Comparison of ENCODE assay signal across 9 mouse cellular contexts in the genomic region with DNA sequence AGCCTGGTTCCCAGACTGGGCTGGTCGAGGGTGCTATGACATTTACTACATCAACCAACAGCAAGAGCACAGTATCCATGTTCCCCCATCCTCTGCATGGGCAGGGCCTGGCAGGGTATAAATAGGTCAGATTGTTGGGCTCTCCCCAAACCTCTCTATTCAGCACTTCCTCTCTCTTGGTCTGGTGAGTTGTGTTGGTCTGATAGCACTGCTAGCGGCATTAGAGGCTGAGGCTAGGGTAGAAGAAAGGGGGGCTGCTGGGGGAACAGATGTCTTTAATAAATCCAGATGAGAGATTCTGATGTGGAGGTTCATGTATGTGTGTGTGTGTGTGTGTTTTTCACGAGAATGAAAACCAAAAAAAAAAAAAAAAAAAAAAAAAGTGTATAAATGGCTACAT. TPM values are rescaled to one million over a fixed set of nuclear protein-coding genes. Genes with fewer than 3 reads are reported as not detected.
DNase-seq lines count a peak whose midpoint lies in the region; ATAC-seq lines count a peak whose summit lies in the region.
"Had no signal": no experiment of that assay in that cellular context is flagged by ENCODE, and none has a peak within 500 bp of the region (broad histone marks: within the 10 kb centered on the region; RNA-seq: fewer than 3 reads in every experiment).

Gene S100a4, plus strand, starts transcription at position 149 of the 400 bp plus-strand sequence.

- peak within 1 kb of the TSS; percentile 62 for H3K27ac ChIP-seq in forebrain, embryonic 10.5 days
- H3K27ac ChIP-seq in forebrain, embryonic 11.5 days (ENCODE audit: low read depth, low read length): no peak within 1 kb of the TSS
- peak within 1 kb of the TSS; percentile 17; the same call in 1 of the 2 replicates for H3K27ac ChIP-seq in heart, embryonic 12.5 days (ENCODE audit: poor library complexity, severe bottlenecking)
- H3K27ac ChIP-seq: liver, embryonic 14.5 days had no signal

- 61% methylated on average over 3 of the region's 3 CpGs for WGBS in forebrain, embryonic 10.5 days
- WGBS in forebrain, embryonic 11.5 days: 70% methylated on average over 3 of the region's 3 CpGs
- 40% methylated on average over 3 of the region's 3 CpGs for WGBS in heart, embryonic 12.5 days

- no peak within 1 kb of the TSS for H3K9ac ChIP-seq in forebrain, embryonic 11.5 days (ENCODE audit: low read length)
- no peak within 1 kb of the TSS for H3K9ac ChIP-seq in heart, embryonic 12.5 days
- H3K9ac ChIP-seq: liver, embryonic 14.5 days had no signal

- H3K27me3 ChIP-seq in forebrain, embryonic 10.5 days (ENCODE audit: poor library complexity, severe bottlenecking): no peaks in the 10 kb centered on the region
- H3K27me3 ChIP-seq in forebrain, embryonic 11.5 days (ENCODE audit: control insufficient read depth, insufficient read depth, low read length): no peaks in the 10 kb centered on the region
- H3K27me3 ChIP-seq in heart, embryonic 12.5 days (replicated peaks): no peaks in the 10 kb centered on the region

- no peak within 1 kb of the TSS for H3K4me2 ChIP-seq in forebrain, embryonic 11.5 days (ENCODE audit: low read depth, low read length, severe bottlenecking)
- H3K4me2 ChIP-seq in heart, embryonic 12.5 days: no peak within 1 kb of the TSS

- H3K9me3 ChIP-seq in forebrain, embryonic 10.5 days: no peaks in the 10 kb centered on the region
- H3K9me3 ChIP-seq in forebrain, embryonic 11.5 days (ENCODE audit: control insufficient read depth, low read length): no peaks in the 10 kb centered on the region
- H3K9me3 ChIP-seq in heart, embryonic 12.5 days (replicated peaks): no peaks in the 10 kb centered on the region; the same call in 1 of the 2 replicates

- H3K4me3 ChIP-seq in forebrain, embryonic 10.5 days: no peak within 1 kb of the TSS
- H3K4me3 ChIP-seq in forebrain, embryonic 11.5 days (ENCODE audit: low read depth, low read length): no peak within 1 kb of the TSS
- H3K4me3 ChIP-seq in heart, embryonic 12.5 days: no peak within 1 kb of the TSS

- no peaks in the 10 kb centered on the region for H3K36me3 ChIP-seq in forebrain, embryonic 10.5 days (replicated peaks)
- H3K36me3 ChIP-seq in forebrain, embryonic 11.5 days (ENCODE audit: control insufficient read depth, insufficient read depth, low read length): no peaks in the 10 kb centered on the region
- H3K36me3 ChIP-seq in heart, embryonic 12.5 days: no peaks in the 10 kb centered on the region

- peaks cover 24% of the 10 kb centered on the region for H3K4me1 ChIP-seq in forebrain, embryonic 10.5 days
- H3K4me1 ChIP-seq in forebrain, embryonic 11.5 days (replicated peaks; ENCODE audit: control insufficient read depth, insufficient read depth, low read length): no peaks in the 10 kb centered on the region; the same call in 1 of the 2 replicates
- H3K4me1 ChIP-seq in heart, embryonic 12.5 days (replicated peaks): peaks cover 27% of the 10 kb centered on the region

- no peak for ATAC-seq in forebrain, embryonic 11.5 days (replicated peaks; ENCODE audit: low FRiP score)
- peak; percentile 22; the same call in 1 of the 2 replicates for ATAC-seq in heart, embryonic 12.5 days (ENCODE audit: insufficient number of reproducible peaks, low FRiP score)

- no peak for DNase-seq in forebrain, embryonic 10.5 days (ENCODE audit: extremely low spot score, low spot score)
- no peak for DNase-seq in forebrain, embryonic 11.5 days (ENCODE audit: low spot score)
- DNase-seq in spleen, postnatal 36 days (ENCODE audit: low spot score in 2 of 2): peak; percentile 54 to 60
- DNase-seq in spleen, adult 18-20 months: no peak
- peak; percentile 47 to 60 for DNase-seq in natural killer cell, adult 2 months (ENCODE audit: low spot score in 2 of 2)
- DNase-seq in layer of hippocampus, adult 8-10 months (ENCODE audit: low spot score in 2 of 2): no peak
- DNase-seq in kidney, adult 8-10 months: no peak

RNA-seq across cellular contexts. Expression of gene S100a4, which starts in this region (rescaled TPM):
- polyA plus RNA-seq in forebrain, embryonic 10.5 days (2016; fragmentation: Nextera tagmentation; extraction: Ambion mirVana): 0.47 TPM in 1 of 2 replicates, not detected in the other
- 0.69 and 1.9 TPM in 2 replicates for polyA plus RNA-seq in forebrain, embryonic 11.5 days (2014; fragmentation: Nextera tagmentation; extraction: Ambion mirVana)
- 1.9 and 2.1 TPM in 2 replicates for polyA plus RNA-seq in heart, embryonic 12.5 days (2016; fragmentation: Nextera tagmentation; extraction: Ambion mirVana)
- 10 to 100 TPM in 1 of 4 experiments, 1 to 10 TPM in 3; 2.7 to 17.2 (median 5.7) TPM for total RNA-seq in layer of hippocampus, adult 8-10 months (2022)

Comparison
In these comparisons a context has a peak if more than half of its experiments do, and no peak if none do; other contexts are left out.
1. DNase-seq: peak in spleen, postnatal 36 days (2 of 2) and natural killer cell, adult 2 months (2 of 2); none in forebrain, embryonic 10.5 days (single experiment), forebrain, embryonic 11.5 days (single experiment), spleen, adult 18-20 months (0 of 2), layer of hippocampus, adult 8-10 months (0 of 2) and kidney, adult 8-10 months (0 of 2).